Mouse (Mus musculus) myocyte (in vitro differentiated cells): ENCODE measurements at regions not wholly inside any gene's neighbourhood (a gene's known extent, or its start where the extent isn't known, plus 50 kb on each side); places are given as distances from the start of the nearest gene placed in this dataset.

ENCODE experiments used
- H3K27me3 ChIP-seq: one replicate; pipeline ENCODE4 v1.6.1; 2011; ENCODE audit not compliant: control insufficient read depth, insufficient read depth, insufficient read length
- H3K36me3 ChIP-seq: one replicate; pipeline ENCODE4 v1.6.1; 2011; ENCODE audit not compliant: control insufficient read depth, insufficient read depth
- H3K4me2 ChIP-seq: one replicate; pipeline ENCODE4 v1.6.1; 2011; ENCODE audit warnings: low read depth, control low read depth
- H3K4me3 ChIP-seq: one replicate; pipeline ENCODE4 v1.5.1; 2011; ENCODE audit warnings: mild to moderate bottlenecking, control low read depth, moderate library complexity
- H3K79me2 ChIP-seq: one replicate; pipeline ENCODE4 v1.6.1; 2011; ENCODE audit not compliant: control insufficient read depth, insufficient read depth
- H3ac ChIP-seq: one replicate; pipeline ENCODE4 v1.6.1; 2011; ENCODE audit not compliant: control insufficient read depth, insufficient read length
- CEBPB ChIP-seq: IDR thresholded peaks from 2 replicates; pipeline ENCODE4 v1.6.1; 2011; ENCODE audit warnings: mild to moderate bottlenecking, moderate library complexity; ENCODE audit not compliant: poor library complexity, insufficient read depth, severe bottlenecking
- E2F4 ChIP-seq: IDR thresholded peaks from one replicate; pipeline ENCODE4 v1.6.1; 2011; ENCODE audit warnings: mild to moderate bottlenecking, control low read depth, moderate library complexity; ENCODE audit not compliant: insufficient read depth
- MAX ChIP-seq: IDR thresholded peaks from one replicate; pipeline ENCODE4 v1.6.1; 2011; ENCODE audit warnings: low read depth, mild to moderate bottlenecking, control low read depth
- MYOD1 ChIP-seq, 3 experiments: IDR thresholded peaks; one replicate each; pipeline ENCODE4 v1.6.1; 2011; ENCODE audit warnings: control low read depth in 2 of 3, low read depth in 2 of 3, mild to moderate bottlenecking in 2 of 3, moderate library complexity in 1 of 3; ENCODE audit not compliant: insufficient read length in 2 of 3, control insufficient read depth in 1 of 3
- MYOG ChIP-seq, 3 experiments: IDR thresholded peaks; one replicate each; pipeline ENCODE4 v1.6.1; 2011; ENCODE audit warnings: control low read depth in 2 of 3, low read depth in 2 of 3, mild to moderate bottlenecking in 2 of 3; ENCODE audit not compliant: insufficient read length in 2 of 3, control insufficient read depth in 1 of 3, insufficient read depth in 1 of 3
- POLR2A ChIP-seq: IDR thresholded peaks from one replicate; pipeline ENCODE4 v1.6.1; 2011; ENCODE audit warnings: low read depth, mild to moderate bottlenecking, control low read depth, moderate library complexity; ENCODE audit not compliant: insufficient read length
- POLR2AphosphoS2 ChIP-seq: IDR thresholded peaks from one replicate; pipeline ENCODE4 v1.6.1; 2011; ENCODE audit warnings: low read depth, control low read depth; ENCODE audit not compliant: insufficient read length
- REST ChIP-seq: IDR thresholded peaks from one replicate; pipeline ENCODE4 v1.6.1; 2011; ENCODE audit warnings: mild to moderate bottlenecking, control low read depth, moderate library complexity; ENCODE audit not compliant: insufficient read depth, insufficient read length
- SRF ChIP-seq: IDR thresholded peaks from one replicate; pipeline ENCODE4 v1.6.1; 2011; ENCODE audit warnings: low read depth; ENCODE audit not compliant: control insufficient read depth, insufficient read length
- TCF12 ChIP-seq: IDR thresholded peaks from one replicate; pipeline ENCODE4 v1.6.1; 2011; ENCODE audit warnings: mild to moderate bottlenecking, control low read depth; ENCODE audit not compliant: poor library complexity, insufficient read depth, severe bottlenecking
- TCF3 ChIP-seq: IDR thresholded peaks from one replicate; pipeline ENCODE4 v1.6.1; 2011; ENCODE audit warnings: low read depth, control low read depth; ENCODE audit not compliant: insufficient read length
- USF1 ChIP-seq: IDR thresholded peaks from one replicate; pipeline ENCODE4 v1.6.1; 2011; ENCODE audit warnings: low read depth, mild to moderate bottlenecking, control low read depth, moderate library complexity

DNA sequence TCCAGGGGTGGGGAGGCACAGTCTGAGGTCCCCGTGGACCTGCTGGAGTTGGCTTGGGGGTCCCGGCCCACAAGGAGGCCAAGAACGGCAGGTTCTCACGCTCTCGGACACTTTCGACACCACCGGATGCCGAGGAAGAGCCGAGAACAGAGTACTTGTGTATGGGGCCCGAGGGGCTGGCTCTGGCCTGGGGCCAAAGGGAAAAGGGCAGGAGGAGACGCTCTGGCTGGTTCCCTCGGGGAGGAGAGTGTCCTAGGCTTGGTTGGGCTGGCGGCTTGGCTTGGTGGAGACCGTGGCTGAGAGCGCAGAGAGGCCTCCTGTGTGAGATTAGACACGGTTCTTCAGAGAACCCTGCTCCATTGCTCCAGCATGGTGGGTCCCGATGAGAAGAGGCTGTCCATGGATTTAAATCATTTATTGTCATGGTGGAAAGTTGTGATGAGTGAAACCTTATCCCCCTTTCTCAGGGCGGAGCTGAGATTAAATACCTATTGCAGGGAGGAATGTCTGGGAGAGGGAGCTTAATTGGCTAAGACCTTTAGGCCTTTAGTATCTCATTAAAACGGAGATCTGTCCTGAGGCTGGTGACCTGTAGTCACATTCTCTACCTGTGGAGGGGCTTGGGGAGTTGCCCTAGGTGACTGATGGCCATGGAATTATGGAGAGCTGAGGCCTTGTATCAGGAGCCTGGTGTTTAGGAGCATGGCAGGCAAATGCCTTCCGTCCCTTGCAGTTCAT, 244.1 kb downstream of the Enc1 start:
- Histone ChIP-seq H3ac (no peak overlapping the region), H3K27me3 (no peaks in the 10 kb centered on the region), H3K36me3 (no peaks in the 10 kb centered on the region), H3K4me3 (no peak overlapping the region), H3K79me2 (no peaks in the 10 kb centered on the region), H3K4me2 (no peak overlapping the region)
- no peak for TF ChIP-seq CEBPB
- no peak for TF ChIP-seq E2F4
- no peak for TF ChIP-seq MYOG (IDR thresholded peaks at IDR 0.05; ENCODE audit: control insufficient read depth in 1 of 3, insufficient read depth in 1 of 3, insufficient read length in 2 of 3, low read depth in 2 of 3)
- TF ChIP-seq POLR2AphosphoS2 = no peak
- TF ChIP-seq TCF3 = no peak
- TF ChIP-seq SRF = no peak
- no peak for TF ChIP-seq MYOD1 (IDR thresholded peaks at IDR 0.05; ENCODE audit: control insufficient read depth in 1 of 3, insufficient read length in 2 of 3, low read depth in 2 of 3)
- no peak for TF ChIP-seq TCF12
- TF ChIP-seq POLR2A = no peak
- no peak for TF ChIP-seq REST
- no peak for TF ChIP-seq MAX
- TF ChIP-seq USF1 = no peak

DNA sequence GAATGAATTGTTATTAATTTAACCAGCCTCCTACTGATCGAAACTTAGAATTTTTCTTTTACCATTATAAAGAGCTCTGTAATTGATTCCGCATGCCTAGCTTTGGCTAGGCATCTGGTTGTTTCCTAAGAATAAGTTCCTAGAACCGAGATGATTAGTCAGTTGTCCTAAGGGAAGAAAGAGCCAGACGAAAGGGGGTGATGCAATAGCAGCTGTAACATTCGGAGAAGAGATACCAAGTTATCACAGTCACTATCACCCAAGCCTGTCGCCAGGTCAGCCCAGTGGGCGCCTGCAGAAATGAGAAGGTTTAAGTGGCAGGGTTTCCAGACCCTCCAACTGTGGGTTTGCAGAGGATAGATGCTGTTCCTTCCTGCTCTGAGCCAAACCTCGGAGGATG, 242.8 kb downstream of the Enc1 start:
- Histone ChIP-seq H3K4me3 (no peak overlapping the region), H3K36me3 (no peaks in the 10 kb centered on the region), H3K79me2 (no peaks in the 10 kb centered on the region), H3ac (no peak overlapping the region), H3K27me3 (no peaks in the 10 kb centered on the region), H3K4me2 (no peak overlapping the region)
- TF ChIP-seq CEBPB (peak; percentile 75), MYOG (IDR thresholded peaks at IDR 0.05; ENCODE audit: control insufficient read depth in 1 of 3, insufficient read depth in 1 of 3, insufficient read length in 2 of 3, low read depth in 2 of 3) (no peak)

GRCm38 (mm10) chr13:97482439-97482946, 241.6 kb downstream of the Enc1 start:
- no peaks in the 10 kb centered on the region for H3K79me2 ChIP-seq

DNA sequence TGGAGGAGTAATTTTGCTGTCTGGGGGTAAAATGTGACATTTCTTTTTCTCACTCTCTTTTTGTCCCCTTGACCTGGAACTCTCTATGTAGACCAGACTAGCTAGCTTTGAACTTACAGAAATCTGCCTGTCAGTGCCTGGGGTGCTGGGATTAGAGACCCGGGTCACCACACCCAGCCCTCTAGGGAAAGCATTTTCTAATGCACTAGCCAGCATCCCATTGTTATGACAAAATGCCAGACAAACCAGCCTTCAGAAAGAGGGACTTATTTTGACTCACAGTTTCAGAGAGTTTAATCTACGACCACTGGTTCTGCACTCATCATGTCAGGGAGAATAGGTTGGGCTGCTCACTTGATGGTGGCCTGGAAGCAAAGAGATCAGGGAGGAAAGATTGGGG, 240.4 kb downstream of the Enc1 start:
- no peak for TF ChIP-seq MYOD1 (IDR thresholded peaks at IDR 0.05; ENCODE audit: control insufficient read depth in 1 of 3, insufficient read length in 2 of 3, low read depth in 2 of 3)
- no peak for TF ChIP-seq POLR2AphosphoS2
- TF ChIP-seq TCF3 = no peak
- TF ChIP-seq MYOG (IDR thresholded peaks at IDR 0.05; ENCODE audit: control insufficient read depth in 1 of 3, insufficient read depth in 1 of 3, insufficient read length in 2 of 3, low read depth in 2 of 3) = no peak
- TF ChIP-seq REST = no peak
- TF ChIP-seq E2F4 = no peak
- TF ChIP-seq USF1 = no peak
- TF ChIP-seq MAX = no peak
- TF ChIP-seq CEBPB = no peak
- no peak for TF ChIP-seq POLR2A
- no peak for TF ChIP-seq SRF
- TF ChIP-seq TCF12 = no peak
- H3K4me2 ChIP-seq = no peak overlapping the region
- no peaks in the 10 kb centered on the region for H3K36me3 ChIP-seq
- H3K4me3 ChIP-seq = no peak overlapping the region
- H3K79me2 ChIP-seq = no peaks in the 10 kb centered on the region
- H3K27me3 ChIP-seq = no peaks in the 10 kb centered on the region
- H3ac ChIP-seq = no peak overlapping the region

More at GRCm38 (mm10) chr13:97482439-97482946, 241.6 kb downstream of the Enc1 start:
- Histone ChIP-seq H3ac (no peak overlapping the region), H3K4me2 (no peak overlapping the region), H3K36me3 (no peaks in the 10 kb centered on the region), H3K4me3 (no peak overlapping the region), H3K27me3 (no peaks in the 10 kb centered on the region)
- TF ChIP-seq SRF (no peak), TCF12 (no peak), TCF3 (no peak), POLR2A (no peak)

- Histone ChIP-seq H3K79me2 (no peaks in the 10 kb centered on the region), H3K36me3 (no peaks in the 10 kb centered on the region), H3K4me2 (no peak overlapping the region), H3K27me3 (no peaks in the 10 kb centered on the region), H3K4me3 (no peak overlapping the region), H3ac (no peak overlapping the region)
- TF ChIP-seq MYOG (IDR thresholded peaks at IDR 0.05; ENCODE audit: control insufficient read depth in 1 of 3, insufficient read depth in 1 of 3, insufficient read length in 2 of 3, low read depth in 2 of 3) = no peak
- TF ChIP-seq REST = no peak
- no peak for TF ChIP-seq CEBPB
- no peak for TF ChIP-seq E2F4
- TF ChIP-seq SRF = no peak
- no peak for TF ChIP-seq MYOD1 (IDR thresholded peaks at IDR 0.05; ENCODE audit: control insufficient read depth in 1 of 3, insufficient read length in 2 of 3, low read depth in 2 of 3)
- no peak for TF ChIP-seq USF1
- no peak for TF ChIP-seq POLR2A
- no peak for TF ChIP-seq MAX
- no peak for TF ChIP-seq TCF3
- TF ChIP-seq TCF12 = no peak
- TF ChIP-seq POLR2AphosphoS2 = no peak
Measured at GRCm38 (mm10) chr13:97479066-97479586, 238.2 kb downstream of the Enc1 start.
